Mouse (Mus musculus) neural tube, embryonic 12.5 days (tissue): ENCODE data around the gene Rnf181. TPM values are rescaled to one million over a fixed set of nuclear protein-coding genes. Genes with fewer than 3 reads are reported as not detected.

ENCODE experiments used
- polyA plus RNA-seq: library from polyadenylated mRNA; unstranded; fragments of >200 nt; fragmentation: Nextera tagmentation; extraction: Ambion mirVana; gene quantifications from 2 replicates; pipeline ENCODE4 v1.2.1, GENCODE M21; 2016

Rnf181 gene
- polyA plus RNA-seq, 1 experiment from 2014 or later, result 108 TPM

Other genes with a start within 250 kb of the Rnf181 start
- gene Atoh8, start 131.4 kb downstream of the Rnf181 start, polyA plus RNA-seq, result 7.3 and 8.4 TPM in 2 replicates
- gene Sftpb, start 62.3 kb downstream of the Rnf181 start, polyA plus RNA-seq, result not detected in 2 replicates
- 63.7 and 64.9 TPM in 2 replicates for gene Usp39, start 21.8 kb downstream of the Rnf181 start, polyA plus RNA-seq
- gene 0610030E20Rik, start 19.6 kb downstream of the Rnf181 start, polyA plus RNA-seq, result 24.8 and 25.8 TPM in 2 replicates
- gene Tmem150a, start 11.5 kb downstream of the Rnf181 start, polyA plus RNA-seq, result 12.8 and 12.9 TPM in 2 replicates
- gene Vamp5, start 13.5 kb upstream of the Rnf181 start, polyA plus RNA-seq, result 17.3 and 18.7 TPM in 2 replicates
- 31.8 and 34.6 TPM in 2 replicates for gene Vamp8, start 23.7 kb upstream of the Rnf181 start, polyA plus RNA-seq
- gene Ggcx, start 47.4 kb upstream of the Rnf181 start, polyA plus RNA-seq, result 22.5 and 26.8 TPM in 2 replicates
- gene Mat2a, start 72.6 kb upstream of the Rnf181 start, polyA plus RNA-seq, result 379 and 423 TPM in 2 replicates
- gene Sh2d6, start 154.8 kb upstream of the Rnf181 start, polyA plus RNA-seq, result 0.34 and 0.96 TPM in 2 replicates
- gene Capg, start 177.4 kb upstream of the Rnf181 start, polyA plus RNA-seq, result 11.6 and 13.7 TPM in 2 replicates
- gene Elmod3, start 231.5 kb upstream of the Rnf181 start, polyA plus RNA-seq, result 15.7 and 17.2 TPM in 2 replicates
- gene Retsat, start 231.5 kb upstream of the Rnf181 start, polyA plus RNA-seq, result 5.1 and 6.1 TPM in 2 replicates